Mouse (Mus musculus): ENCODE measurements at regions not wholly inside any gene's neighbourhood (a gene's known extent, or its start where the extent isn't known, plus 50 kb on each side); places are given as distances from the start of the nearest gene placed in this dataset.
A peak's percentile ranks its signal among the peaks of the same experiment; 100 is the strongest.

DNA sequence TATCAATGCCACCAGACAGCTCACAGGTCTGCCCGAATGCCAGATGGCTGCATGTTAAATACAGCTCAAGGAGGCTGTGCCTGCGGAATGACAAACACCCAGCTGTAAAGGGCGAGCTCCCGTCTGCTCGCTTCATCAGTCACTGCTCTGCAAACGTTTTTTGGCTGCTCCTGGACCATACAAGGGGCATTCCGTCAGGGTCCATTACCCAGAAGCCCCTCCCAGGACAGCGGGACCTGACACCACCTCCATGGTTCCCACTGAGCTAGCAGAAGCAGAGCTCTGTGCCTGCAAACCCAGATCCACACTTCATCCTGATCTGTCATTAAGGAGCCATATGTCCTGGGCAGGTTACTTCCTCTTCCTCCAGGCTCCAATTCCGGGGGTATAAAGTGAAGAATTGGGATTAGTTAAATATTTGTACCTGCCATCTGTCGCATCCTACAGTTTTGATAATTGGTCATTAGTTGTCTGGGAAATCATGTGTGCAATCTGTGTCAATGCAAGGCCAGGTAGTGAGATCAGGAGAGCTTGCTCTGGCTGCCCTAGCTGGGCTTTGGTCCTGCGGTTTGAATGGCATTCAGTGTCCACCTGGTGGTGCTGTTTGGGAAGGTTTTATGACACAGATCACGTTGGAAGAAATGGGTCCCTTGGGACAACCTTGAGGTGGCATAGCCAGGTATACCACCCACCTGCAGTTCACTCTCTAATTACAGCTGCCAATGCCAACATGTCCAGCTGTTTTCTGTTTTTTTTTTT, 89.9 kb upstream of the Agap1 start:
- no peak for ATAC-seq (replicated peaks; ENCODE audit: low read depth, poor library complexity, severe bottlenecking)

DNA sequence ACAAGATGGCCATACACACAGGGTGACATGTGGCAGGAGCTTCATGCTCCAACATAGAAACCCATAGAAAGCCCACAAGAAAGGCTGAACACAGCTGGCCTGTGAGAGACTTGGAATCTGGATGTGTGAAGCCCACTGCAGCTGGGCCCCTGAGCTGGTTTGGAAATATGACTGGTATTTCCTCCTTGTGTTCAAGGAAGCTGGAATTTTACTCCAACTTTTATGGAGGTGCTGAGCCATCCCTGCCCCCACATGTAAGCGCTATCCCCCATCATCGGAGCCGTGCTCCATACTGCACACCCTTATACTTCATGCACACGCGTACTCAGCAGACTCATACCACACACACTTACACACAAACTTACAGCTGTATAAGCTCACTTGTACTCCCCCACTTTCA, 87.7 kb upstream of the Agap1 start:
- no peak for ATAC-seq (replicated peaks; ENCODE audit: low read depth, poor library complexity, severe bottlenecking)

DNA sequence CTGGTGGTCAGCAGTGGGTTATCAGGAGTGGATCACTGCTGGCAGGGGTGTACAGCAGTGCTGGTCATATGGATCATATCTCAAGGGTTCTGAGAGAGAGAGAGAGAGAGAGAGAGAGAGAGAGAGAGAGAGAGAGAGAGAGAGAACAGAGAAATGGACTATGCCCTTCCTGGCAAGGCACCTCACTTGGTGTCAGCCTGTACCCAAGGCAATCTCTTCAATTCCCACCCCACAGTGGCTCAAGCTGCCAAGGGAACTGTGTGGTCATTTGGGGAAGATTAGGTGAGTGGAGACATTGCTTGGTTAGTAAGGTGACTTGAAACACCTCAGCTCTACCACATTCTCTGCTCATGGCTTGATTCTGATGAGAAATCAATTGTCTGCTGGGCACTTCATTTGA, 80.8 kb upstream of the Agap1 start:
- no peak for ATAC-seq (replicated peaks; ENCODE audit: low read depth, poor library complexity, severe bottlenecking)

DNA sequence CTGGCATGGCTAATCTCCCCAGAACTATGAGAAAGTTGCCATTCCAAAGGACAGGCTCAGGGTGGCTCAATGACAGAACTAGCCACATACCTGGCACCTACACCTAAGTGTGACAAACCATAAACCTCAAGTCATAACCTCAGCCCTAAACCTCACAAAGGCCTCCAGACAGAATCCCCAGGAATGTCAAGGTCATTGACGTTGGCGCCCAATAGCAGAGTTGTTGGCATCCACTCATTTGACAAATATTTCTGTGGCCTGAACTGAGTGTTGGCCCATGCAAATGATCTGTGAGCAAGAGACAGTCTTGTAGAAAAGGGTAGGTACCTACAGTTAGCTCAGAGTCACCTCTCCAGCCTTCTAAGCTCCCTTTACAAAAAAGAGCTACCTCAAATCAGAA, 80.3 kb upstream of the Agap1 start:
- no peak for ATAC-seq (replicated peaks; ENCODE audit: low read depth, poor library complexity, severe bottlenecking)

DNA sequence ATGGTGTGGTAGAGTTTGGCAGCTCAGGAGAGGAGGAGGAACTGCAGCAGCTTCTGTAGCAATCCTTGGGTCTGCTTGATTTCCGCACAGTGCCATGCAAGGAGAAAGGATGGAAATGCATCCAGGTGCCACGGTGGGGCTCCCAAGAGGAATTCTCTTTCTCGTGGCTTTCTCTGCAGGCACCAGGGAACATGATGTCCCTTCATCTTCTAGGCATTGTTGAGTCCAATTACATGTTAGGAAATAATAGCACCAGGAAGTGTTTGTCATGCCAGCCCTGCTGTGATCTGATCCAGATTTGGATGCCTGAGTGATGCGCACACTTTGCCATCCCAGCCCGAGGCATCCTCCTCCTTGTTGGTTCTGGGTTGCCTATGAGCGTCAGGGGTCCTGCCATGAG, 72.6 kb upstream of the Agap1 start:
- no peak for ATAC-seq (replicated peaks; ENCODE audit: low read depth, poor library complexity, severe bottlenecking)

DNA sequence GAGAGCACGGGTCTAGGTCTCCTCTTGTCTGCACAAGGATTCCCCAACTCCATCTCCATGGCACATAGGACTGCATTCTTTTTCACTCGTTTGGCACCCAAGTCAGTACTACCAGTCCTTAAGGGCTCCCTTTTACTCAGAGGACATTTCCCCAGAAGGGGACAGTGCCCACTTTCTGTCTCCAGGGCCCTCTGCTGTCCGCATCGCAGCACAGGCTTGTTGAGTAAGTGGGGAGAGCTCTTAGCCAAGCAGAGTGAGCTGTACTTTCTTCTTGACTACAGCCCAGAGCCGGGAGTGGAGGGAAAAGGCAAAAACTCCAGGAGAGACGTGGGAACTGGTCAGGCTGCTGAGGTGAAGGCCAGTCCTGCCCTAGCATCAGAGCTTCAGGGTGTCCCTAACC, 69.5 kb upstream of the Agap1 start:
- ATAC-seq (replicated peaks; ENCODE audit: low read depth, poor library complexity, severe bottlenecking), result no peak

DNA sequence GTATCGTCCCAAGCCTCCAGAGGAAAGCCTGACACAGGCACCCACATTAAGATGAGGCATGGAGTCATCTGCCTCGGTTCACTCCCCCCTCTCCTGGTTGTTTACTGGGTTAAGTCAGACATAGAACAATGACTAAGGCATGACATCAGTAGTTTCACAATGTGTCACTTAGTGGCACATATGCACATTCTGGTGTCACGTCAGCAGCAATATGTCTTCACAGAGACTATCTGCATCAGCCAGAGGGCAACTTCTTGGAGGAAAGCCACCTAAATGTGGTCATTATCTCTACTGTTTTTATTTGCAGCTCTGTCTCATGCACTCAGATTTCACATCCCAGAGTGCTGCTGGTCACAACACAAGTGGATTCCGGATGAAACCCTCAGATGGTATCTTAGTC, 61.9 kb upstream of the Agap1 start:
- ATAC-seq (replicated peaks; ENCODE audit: low read depth, poor library complexity, severe bottlenecking), result peak; percentile 39; the same call in 1 of the 2 replicates

DNA sequence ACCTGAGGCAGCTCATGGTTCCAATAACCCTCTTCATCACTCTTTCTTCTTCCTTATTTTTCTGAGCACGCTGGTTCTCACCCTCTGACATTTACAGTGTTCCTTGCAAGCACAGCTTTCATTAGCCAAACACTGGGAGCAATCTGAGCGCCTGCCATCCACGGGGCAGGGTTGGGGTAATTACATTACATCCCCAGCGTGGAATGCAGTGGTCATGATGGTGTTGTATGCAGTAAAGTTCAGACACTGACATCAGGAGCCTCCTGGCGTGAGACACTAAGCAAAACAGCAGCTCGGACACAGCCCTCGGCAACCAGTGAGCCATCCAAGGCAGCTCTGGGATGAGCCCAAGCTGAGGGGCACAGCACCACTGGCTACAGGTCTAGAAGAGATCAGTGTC, 60.1 kb upstream of the Agap1 start:
- no peak for ATAC-seq (replicated peaks; ENCODE audit: low read depth, poor library complexity, severe bottlenecking)

DNA sequence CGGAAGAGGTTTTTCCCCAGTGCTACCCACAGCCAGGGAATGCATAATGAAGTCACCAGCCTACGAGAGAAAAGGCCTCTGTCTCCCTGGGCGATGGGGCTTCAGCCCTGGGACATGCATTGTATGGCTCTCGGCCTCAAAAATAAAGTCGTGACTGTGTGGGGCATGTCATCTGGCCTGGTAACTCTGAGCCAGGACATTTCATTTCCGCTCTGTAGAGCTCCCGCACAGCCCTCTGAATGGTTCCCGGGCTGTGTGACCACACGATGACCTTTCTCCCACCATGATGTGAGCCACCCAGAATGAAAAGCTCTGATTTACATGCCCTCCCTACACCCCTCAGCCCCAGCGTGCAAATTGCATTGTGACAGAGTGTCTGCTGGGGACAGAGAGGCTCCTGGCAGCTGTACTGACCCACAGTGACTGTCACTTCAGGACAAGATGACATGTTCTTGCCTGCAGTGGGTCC, 53.8 kb upstream of the Agap1 start:
- ATAC-seq (replicated peaks; ENCODE audit: low read depth, poor library complexity, severe bottlenecking), result no peak

DNA sequence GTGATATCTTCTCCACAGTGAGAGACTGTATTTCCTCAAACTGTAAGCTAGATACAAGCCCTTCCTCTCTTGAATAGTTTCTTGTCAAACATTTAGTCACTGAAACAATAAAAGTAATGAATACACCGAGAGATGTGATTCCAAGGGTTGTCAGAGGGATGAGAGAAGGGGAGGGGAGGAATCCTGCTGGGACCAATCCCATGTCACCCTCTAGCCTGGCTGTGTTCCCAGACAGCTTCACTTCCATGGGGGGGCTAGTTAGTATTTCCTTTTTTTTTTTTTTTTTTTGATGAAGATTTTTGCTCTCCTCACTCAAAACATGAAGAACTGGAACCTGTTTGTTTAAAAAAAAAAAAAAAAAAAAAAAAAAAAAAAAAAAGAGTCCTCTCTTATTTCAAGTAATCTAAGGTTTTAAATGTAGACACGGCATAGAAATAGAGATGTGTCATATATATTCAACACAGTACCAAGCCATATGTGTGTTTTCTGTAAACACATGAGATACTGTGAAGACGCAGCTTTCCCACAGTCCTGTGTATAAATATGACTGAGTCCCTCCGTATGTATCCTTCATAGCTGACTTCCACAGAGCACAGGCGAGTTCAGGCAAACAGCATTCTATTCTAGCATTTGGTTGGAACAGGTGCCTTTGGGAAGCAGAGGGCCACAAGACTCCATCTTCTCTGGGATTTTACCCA, 51.9 kb upstream of the Agap1 start:
- ATAC-seq (replicated peaks; ENCODE audit: low read depth, poor library complexity, severe bottlenecking), result no peak

DNA sequence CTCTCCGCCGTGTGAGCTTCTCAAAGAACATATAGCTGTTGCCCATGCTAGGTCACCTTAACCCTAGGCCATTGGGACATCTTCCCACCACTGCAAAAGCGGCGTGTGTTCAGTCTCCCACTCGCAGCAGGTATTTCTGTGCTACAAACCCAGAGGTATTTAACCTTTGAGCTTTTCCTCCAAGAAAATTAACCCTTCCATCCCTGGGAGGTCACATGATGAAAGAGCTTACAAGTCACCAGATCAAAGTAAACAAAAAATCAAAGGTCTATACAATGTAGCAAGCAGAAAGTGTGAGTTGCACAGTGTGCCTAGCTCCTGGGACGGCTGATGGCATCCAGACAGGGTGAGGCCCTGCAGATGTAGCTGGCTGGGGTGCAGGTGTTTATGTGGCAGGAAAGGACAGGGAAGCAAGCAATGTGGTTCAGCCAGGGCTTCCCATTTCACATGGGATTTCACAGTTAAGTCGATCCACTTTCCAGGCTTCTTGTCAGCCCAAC, 51.0 kb upstream of the Agap1 start:
- ATAC-seq (replicated peaks; ENCODE audit: low read depth, poor library complexity, severe bottlenecking), result no peak
